Mouse (Mus musculus) frontal cortex, postnatal 25 days (tissue): Measurements from ENCODE around the gene C1ql2.
A peak's percentile ranks its signal among the peaks of the same experiment; 100 is the strongest.

Source experiments
- DNase-seq, 2 experiments: peaks; one replicate each; pipeline ENCODE4 v3.0.0; 2022; ENCODE audit warnings: low spot score in 2 of 2

The C1ql2 gene

GRCm38 (mm10) chr1:120340419-120341171, at the start of gene C1ql2:
C1ql2 (plus strand) TSS chr1:120340582.
- peak in 1 of 2 experiments; percentile 25 for DNase-seq

- no peak for DNase-seq
These were observed 48.7 kb upstream of the C1ql2 start for GRCm38 (mm10) chr1:120291709-120292108.

- no peak for DNase-seq
These were observed 46.6 kb upstream of the C1ql2 start for GRCm38 (mm10) chr1:120293803-120294202.

GRCm38 (mm10) chr1:120296936-120297335, 43.4 kb upstream of the C1ql2 start:
- DNase-seq, result no peak

- DNase-seq, result no peak
These were observed 34.6 kb upstream of the C1ql2 start for GRCm38 (mm10) chr1:120305801-120306200.

GRCm38 (mm10) chr1:120321270-120322021, 18.9 kb upstream of the C1ql2 start:
- DNase-seq, result no peak

- DNase-seq, result no peak
These were observed 17.2 kb upstream of the C1ql2 start for GRCm38 (mm10) chr1:120323131-120323561.

- DNase-seq, result peak in 1 of 2 experiments; percentile 42
These were observed 12.7 kb upstream of the C1ql2 start for GRCm38 (mm10) chr1:120327714-120328113.

GRCm38 (mm10) chr1:120328212-120328611, 12.2 kb upstream of the C1ql2 start:
- DNase-seq, result no peak

GRCm38 (mm10) chr1:120331841-120332240, 8.5 kb upstream of the C1ql2 start:
- no peak for DNase-seq

- no peak for DNase-seq
These were observed 2.4 kb upstream of the C1ql2 start for GRCm38 (mm10) chr1:120337970-120338369.

- no peak for DNase-seq
These were observed 842 bp downstream of the C1ql2 start for GRCm38 (mm10) chr1:120341172-120341675.

GRCm38 (mm10) chr1:120341811-120342370, 1.5 kb downstream of the C1ql2 start:
- DNase-seq, result no peak

- DNase-seq, result no peak
These were observed 2.0 kb downstream of the C1ql2 start for GRCm38 (mm10) chr1:120342371-120342821.

GRCm38 (mm10) chr1:120345001-120345400, 4.6 kb downstream of the C1ql2 start:
- DNase-seq, result no peak

GRCm38 (mm10) chr1:120354387-120354786, 14.0 kb downstream of the C1ql2 start:
- DNase-seq, result no peak

GRCm38 (mm10) chr1:120357371-120358274, 17.2 kb downstream of the C1ql2 start:
- no peak for DNase-seq

- no peak for DNase-seq
These were observed 23.3 kb downstream of the C1ql2 start for GRCm38 (mm10) chr1:120363638-120364037.

GRCm38 (mm10) chr1:120368138-120368537, 27.8 kb downstream of the C1ql2 start:
- no peak for DNase-seq

- no peak for DNase-seq
These were observed 33.7 kb downstream of the C1ql2 start for GRCm38 (mm10) chr1:120374131-120374530.

GRCm38 (mm10) chr1:120374832-120375231, 34.5 kb downstream of the C1ql2 start:
- DNase-seq, result no peak
